Mouse (Mus musculus) midbrain, postnatal 0 days (tissue): ENCODE measurements around the gene C1ra. TPM values are rescaled to one million over a fixed set of nuclear protein-coding genes. Genes with fewer than 3 reads are reported as not detected.

ENCODE experiments used
- ATAC-seq: fragments of 200-750 bp; cut with Nextera tagmentation; 2 replicates; pipeline ENCODE4 v1.8.0; 2017; ENCODE audit warnings: moderate number of reproducible peaks, mild to moderate bottlenecking, moderate TSS enrichment, moderate library complexity; ENCODE audit not compliant: low FRiP score
- DNase-seq: peaks from one replicate; pipeline ENCODE4 v3.0.0-alpha.2; 2015; ENCODE audit warnings: low spot score
- H3K27ac ChIP-seq: fragments of 300-500 bp; sonication (generic); 2 replicates; pipeline ENCODE4 v1.5.1; 2014; ENCODE audit warnings: low read depth, mild to moderate bottlenecking, low read length, mixed read lengths
- H3K27me3 ChIP-seq: fragments of 300-500 bp; sonication (generic); 2 replicates; pipeline ENCODE4 v1.6.1; 2014; ENCODE audit warnings: low read length, control low read depth, mixed read lengths; ENCODE audit not compliant: insufficient read depth
- H3K36me3 ChIP-seq: fragments of 300-500 bp; sonication (generic); 2 replicates; pipeline ENCODE4 v1.6.1; 2014; ENCODE audit warnings: low read length, control low read depth, mixed read lengths; ENCODE audit not compliant: insufficient read depth
- H3K4me1 ChIP-seq: fragments of 300-500 bp; sonication (generic); 2 replicates; pipeline ENCODE4 v1.6.1; 2014; ENCODE audit warnings: mild to moderate bottlenecking, control low read depth, antibody characterized with exemption, low read length, mixed read lengths; ENCODE audit not compliant: insufficient read depth
- H3K4me2 ChIP-seq: fragments of 300-500 bp; sonication (generic); 2 replicates; pipeline ENCODE4 v1.6.1; 2014; ENCODE audit warnings: low read depth, mild to moderate bottlenecking, low read length, mixed read lengths; ENCODE audit not compliant: poor library complexity, severe bottlenecking
- H3K4me3 ChIP-seq: fragments of 300-500 bp; sonication (generic); 2 replicates; pipeline ENCODE4 v1.5.1; 2014; ENCODE audit warnings: low read depth, mild to moderate bottlenecking, low read length, moderate library complexity
- H3K9ac ChIP-seq: fragments of 300-500 bp; sonication (generic); replicated peaks from 2 replicates; pipeline ENCODE4 v1.6.1; 2014; ENCODE audit warnings: mild to moderate bottlenecking, low read length, moderate library complexity, mixed read lengths; ENCODE audit not compliant: poor library complexity, severe bottlenecking
- H3K9me3 ChIP-seq: fragments of 300-500 bp; sonication (generic); 2 replicates; pipeline ENCODE4 v1.6.1; 2016; ENCODE audit warnings: low read length, control low read depth
- CTCF ChIP-seq: IDR thresholded peaks from 2 replicates; pipeline ENCODE4 v1.5.1; 2016; ENCODE audit warnings: antibody characterized with exemption, mild to moderate bottlenecking
- WGBS: fragments of 180-500 bp; shearing (Covaris S2); extraction: QIAGEN DNeasy Blood & Tissue Kit; methylation state at CpG from one replicate; pipeline ENCODE4 v1.1.7; 2014; 5-methylcytosine and 5-hydroxymethylcytosine counted together
- polyA plus RNA-seq: library from polyadenylated mRNA; unstranded; fragments of >200 nt; fragmentation: Nextera tagmentation; extraction: Ambion mirVana; gene quantifications from 2 replicates; pipeline ENCODE4 v1.2.1, GENCODE M21; 2015
- total RNA-seq: library from RNA; depleted of rRNA; stranded (reverse); fragments of >200 nt; gene quantifications from 2 replicates; pipeline ENCODE4 v1.2.3, GENCODE M21; 2014; rRNA removed

The C1ra gene
- total and polyA plus RNA-seq, 2 experiments from 2014 or later: 0.49 to 0.54 TPM

GRCm38 (mm10) chr6:124570026-124570425 lies 57.8 kb downstream of the C1ra start, which contains the start of gene C1rb:
C1rb (plus strand) TSS chr6:124570294.
- no peak for ATAC-seq
- no peak within 1 kb of the TSS for H3K9ac ChIP-seq

More at GRCm38 (mm10) chr6:124570026-124570425, 57.8 kb downstream of the C1ra start, which contains the start of gene C1rb:
- peak; percentile 90 for TF ChIP-seq CTCF
- no peaks in the 10 kb centered on the region for H3K36me3 ChIP-seq
- peak; percentile 62 for DNase-seq
- no peaks in the 10 kb centered on the region for H3K9me3 ChIP-seq
- 2% methylated on average over 8 of the region's 8 CpGs for WGBS
- H3K4me2 ChIP-seq: 0 out of 2 replicates have a peak within 1 kb of the TSS, but pooled peaks have one; percentile 26
- no peaks in the 10 kb centered on the region for H3K27me3 ChIP-seq
- no peaks in the 10 kb centered on the region for H3K4me1 ChIP-seq
- H3K27ac ChIP-seq: no peak within 1 kb of the TSS
- no peak within 1 kb of the TSS for H3K4me3 ChIP-seq

Other genes with a start within 250 kb of the C1ra start
- gene Cd163, start 207.7 kb upstream of the C1ra start, total RNA-seq: 2.0 and 2.5 TPM in 2 replicates
- gene Cd163, start 207.7 kb upstream of the C1ra start, polyA plus RNA-seq: 1.6 and 1.7 TPM in 2 replicates
- 73.2 and 78.9 TPM in 2 replicates for gene Pex5, start 97.3 kb upstream of the C1ra start, total RNA-seq
- gene Pex5, start 97.3 kb upstream of the C1ra start, polyA plus RNA-seq: 52.9 and 53.1 TPM in 2 replicates
- 315 and 318 TPM in 2 replicates for gene Clstn3, start 47.6 kb upstream of the C1ra start, total RNA-seq
- gene Clstn3, start 47.6 kb upstream of the C1ra start, polyA plus RNA-seq: 205 and 226 TPM in 2 replicates
- 0.19 TPM in 1 of 2 replicates, not detected in the other for gene C1rl, start 19.3 kb upstream of the C1ra start, total RNA-seq
- gene C1rl, start 19.3 kb upstream of the C1ra start, polyA plus RNA-seq: 0.16 and 0.35 TPM in 2 replicates
- gene C1s1, start 30.0 kb downstream of the C1ra start, total RNA-seq: 0.28 and 0.33 TPM in 2 replicates
- 0.48 and 0.83 TPM in 2 replicates for gene C1s1, start 30.0 kb downstream of the C1ra start, polyA plus RNA-seq
- not detected in 2 replicates for gene C1rb, start 57.9 kb downstream of the C1ra start, total RNA-seq
- gene C1rb, start 57.9 kb downstream of the C1ra start, polyA plus RNA-seq: not detected in 2 replicates
- 0.09 TPM in 1 of 2 replicates, not detected in the other for gene C1s2, start 123.7 kb downstream of the C1ra start, total RNA-seq
- gene C1s2, start 123.7 kb downstream of the C1ra start, polyA plus RNA-seq: 0.13 and 0.21 TPM in 2 replicates
- 31.4 and 35.0 TPM in 2 replicates for gene Lpcat3, start 150.6 kb downstream of the C1ra start, total RNA-seq
- gene Lpcat3, start 150.6 kb downstream of the C1ra start, polyA plus RNA-seq: 40.0 and 43.2 TPM in 2 replicates
- gene Emg1, start 199.8 kb downstream of the C1ra start, total RNA-seq: 75.6 and 99.9 TPM in 2 replicates
- gene Emg1, start 199.8 kb downstream of the C1ra start, polyA plus RNA-seq: 87.2 and 89.8 TPM in 2 replicates
- gene Phb2, start 199.9 kb downstream of the C1ra start, total RNA-seq: 197 and 230 TPM in 2 replicates
- gene Phb2, start 199.9 kb downstream of the C1ra start, polyA plus RNA-seq: 265 and 269 TPM in 2 replicates
- gene Ptpn6, start 226.3 kb downstream of the C1ra start, total RNA-seq: 2.3 and 3.4 TPM in 2 replicates
- gene Ptpn6, start 226.3 kb downstream of the C1ra start, polyA plus RNA-seq: 3.2 and 4.0 TPM in 2 replicates
- 244 and 246 TPM in 2 replicates for gene Grcc10, start 229.0 kb downstream of the C1ra start, total RNA-seq
- gene Grcc10, start 229.0 kb downstream of the C1ra start, polyA plus RNA-seq: 710 and 723 TPM in 2 replicates
- gene Gm45234, start 243.6 kb downstream of the C1ra start, total RNA-seq: not detected in 2 replicates
- not detected in 2 replicates for gene Gm45234, start 243.6 kb downstream of the C1ra start, polyA plus RNA-seq
- 30.7 and 38.0 TPM in 2 replicates for gene Atn1, start 244.1 kb downstream of the C1ra start, total RNA-seq
- 25.5 and 30.4 TPM in 2 replicates for gene Atn1, start 244.1 kb downstream of the C1ra start, polyA plus RNA-seq